In genomic region chr3:101462294-101462693, GRCm38 (mm10) we compare ENCODE assay signal across 8 mouse cellular contexts.
A peak's percentile ranks its signal among the peaks of the same experiment; 100 is the strongest.
DNase-seq lines count a peak whose midpoint lies in the region; ATAC-seq and TF ChIP-seq lines count a peak whose summit lies in the region.

No protein-coding gene starts in this region.

- peaks cover 3% of the 10 kb centered on the region; the same call in 1 of the 2 replicates for H3K9me3 ChIP-seq in hindbrain, postnatal 0 days (ENCODE audit: low read length)

- no peak overlapping the region for H3K4me2 ChIP-seq in hindbrain, postnatal 0 days (ENCODE audit: low read depth, low read length)

- H3K27me3 ChIP-seq in hindbrain, postnatal 0 days (ENCODE audit: insufficient read depth, low read length), result no peaks in the 10 kb centered on the region

- DNase-seq in T-cell, adult 2 months (ENCODE audit: low spot score), result peak; percentile 67
- DNase-seq in cerebellum, adult 8-10 months, result peak; percentile 72
- DNase-seq in forelimb bud, embryonic 11.5 days (ENCODE audit: low read depth, low spot score), result peak; percentile 83
- DNase-seq in hindbrain, postnatal 0 days (ENCODE audit: low spot score), result peak; percentile 91
- peak; percentile 76 to 81 for DNase-seq in layer of hippocampus, postnatal 36 days
- peak; percentile 79 for DNase-seq in right cerebral cortex, postnatal 4 days

- peak; percentile 69 for ATAC-seq in hindbrain, postnatal 0 days
- ATAC-seq in megakaryocyte-erythroid progenitor cell, adult 5-6 weeks (replicated peaks; ENCODE audit: low FRiP score, low TSS enrichment, poor library complexity, severe bottlenecking), result peak; percentile 58
- ATAC-seq in erythroid progenitor cell, adult 5-6 weeks (replicated peaks; ENCODE audit: low FRiP score, poor library complexity, severe bottlenecking), result no peak; the same call in 1 of the 2 replicates

- WGBS in hindbrain, postnatal 0 days, result 23% methylated on average over 5 of the region's 5 CpGs

- H3K36me3 ChIP-seq in hindbrain, postnatal 0 days (ENCODE audit: insufficient read depth, low read length), result peaks cover 16% of the 10 kb centered on the region; the same call in 1 of the 2 replicates

- no peak overlapping the region for H3K4me3 ChIP-seq in hindbrain, postnatal 0 days (ENCODE audit: low read length)

- H3K4me1 ChIP-seq in hindbrain, postnatal 0 days (ENCODE audit: insufficient read depth, low read length), result peaks cover 10% of the 10 kb centered on the region; the same call in 1 of the 2 replicates

- H3K9ac ChIP-seq in hindbrain, postnatal 0 days (replicated peaks; ENCODE audit: low read length), result no peak overlapping the region

- no peak overlapping the region for H3K27ac ChIP-seq in hindbrain, postnatal 0 days

- TF ChIP-seq CTCF in hindbrain, postnatal 0 days (IDR thresholded peaks at IDR 0.05; ENCODE audit: low read depth), result peak; percentile 92
